Mouse (Mus musculus) mature B cell (primary cell): ENCODE results near the gene Cope.

Source experiments
- in situ Hi-C: fragments of 300-500 bp; cut with MboI; formaldehyde crosslinking; loops from 2 replicates; pipeline ENCODE4 v1.14.3; 2019

Cope gene

DNA sequence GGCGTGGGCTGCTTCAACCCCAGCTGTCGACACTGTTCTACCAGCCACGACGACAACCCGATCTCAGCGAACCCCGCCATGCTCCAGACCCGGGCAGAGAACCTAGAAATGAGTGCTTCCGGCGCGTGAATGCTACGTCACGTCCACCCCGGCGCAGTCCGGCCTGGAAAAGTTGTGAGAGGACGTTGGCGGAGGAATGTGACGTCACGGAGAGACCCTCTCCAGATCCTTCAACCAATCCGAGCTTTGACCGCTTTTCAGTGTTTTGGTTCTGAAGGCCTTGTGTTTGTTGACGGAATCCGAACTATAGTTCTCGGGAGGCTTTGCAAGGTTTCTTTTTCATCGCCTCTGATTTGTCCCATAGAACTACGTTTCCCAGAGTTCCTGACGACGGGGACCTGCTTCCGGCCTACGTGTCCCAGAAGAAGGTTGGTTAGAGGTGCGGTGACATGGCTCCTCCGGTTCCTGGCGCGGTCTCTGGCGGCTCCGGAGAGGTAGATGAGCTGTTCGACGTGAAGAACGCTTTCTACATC lies at the start of gene Cope, which contains the start of gene Ddx49:
TSS of gene Cope (plus strand) at position 161 of the 533 bp plus-strand sequence.
TSS of gene Ddx49 (minus strand) at position 132 of the 533 bp plus-strand sequence.
- in situ Hi-C loops: no loop called here

DNA sequence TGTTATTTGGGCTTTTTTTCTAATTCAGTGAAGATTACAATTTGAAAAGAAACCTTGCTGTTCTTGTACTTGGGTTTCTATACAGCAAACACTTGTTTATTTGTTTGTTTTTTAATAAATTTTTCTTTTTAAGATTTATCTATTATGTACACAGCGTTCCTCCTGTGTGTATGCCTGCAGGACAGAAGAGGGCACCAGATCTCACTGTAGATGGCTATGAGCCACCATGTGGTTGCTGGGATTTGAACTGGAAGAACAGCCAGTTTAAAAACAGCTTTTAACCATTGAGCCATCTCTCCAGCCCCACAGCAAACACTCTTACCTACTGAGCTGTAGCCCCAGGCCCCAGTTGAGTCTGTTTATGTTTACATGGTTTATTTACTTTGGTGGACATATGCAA lies 47.7 kb upstream of the Cope start:
- in situ Hi-C loops: no loop called here

DNA sequence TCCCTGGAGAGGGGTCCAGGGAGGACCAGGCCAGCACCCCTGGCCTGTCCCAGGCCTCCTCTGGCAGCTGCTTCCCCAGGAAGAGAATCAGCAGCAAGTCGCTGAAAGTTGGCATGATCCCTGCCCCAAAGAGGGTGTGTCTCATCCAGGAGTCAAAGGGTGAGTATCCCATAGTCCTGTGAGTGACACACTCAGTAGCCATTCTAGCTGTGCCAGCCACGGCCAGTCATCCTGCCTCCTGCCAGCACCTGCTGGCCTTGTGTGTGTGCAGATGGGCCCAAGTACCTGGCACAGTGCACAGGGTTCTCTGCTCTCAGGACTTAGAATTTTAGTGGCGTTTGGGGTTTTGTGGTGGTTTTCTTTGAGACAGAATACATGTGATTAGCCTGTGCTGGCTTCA lies 44.9 kb upstream of the Cope start:
- in situ Hi-C loops: no loop called here

DNA sequence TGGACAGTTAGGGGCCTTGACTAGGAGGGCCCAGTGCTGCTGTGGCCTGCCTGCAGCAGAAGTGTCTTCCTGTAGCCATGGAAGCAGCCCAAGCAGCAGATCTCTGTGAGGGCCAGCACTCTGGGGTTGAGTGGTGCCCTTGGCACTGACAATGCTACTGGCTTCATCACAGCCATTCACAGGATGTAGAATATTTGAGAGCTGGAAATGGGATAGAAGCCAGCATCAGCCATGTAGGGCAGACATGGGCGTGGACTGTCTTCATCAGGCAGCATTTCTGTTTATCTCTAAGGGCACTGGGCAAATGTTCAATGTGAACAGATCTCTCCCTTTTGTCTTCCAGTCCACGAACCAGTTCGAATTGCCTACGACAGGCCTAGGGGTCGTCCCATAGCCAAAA lies 43.7 kb upstream of the Cope start:
- in situ Hi-C loops: no loop called here

DNA sequence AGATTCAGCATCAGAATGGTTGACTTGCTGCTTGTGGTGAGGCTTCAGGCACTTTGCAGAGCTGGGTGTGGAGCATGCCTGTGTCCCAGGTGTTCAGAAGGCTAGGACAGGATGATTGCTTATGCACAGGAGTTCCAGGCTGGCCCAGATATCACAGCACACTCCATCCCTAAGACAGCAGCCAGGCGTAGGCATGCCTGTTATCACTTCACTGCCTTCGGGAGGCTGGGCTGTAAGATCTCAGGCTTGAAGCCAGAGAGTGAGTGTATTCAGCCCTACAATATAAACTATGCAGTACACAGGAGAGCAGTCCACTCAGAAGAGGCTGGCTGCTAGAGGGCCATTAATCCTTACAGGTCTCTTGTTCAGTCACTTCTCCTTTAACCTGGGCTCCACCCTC lies 43.3 kb upstream of the Cope start:
- in situ Hi-C loops: no loop called here

DNA sequence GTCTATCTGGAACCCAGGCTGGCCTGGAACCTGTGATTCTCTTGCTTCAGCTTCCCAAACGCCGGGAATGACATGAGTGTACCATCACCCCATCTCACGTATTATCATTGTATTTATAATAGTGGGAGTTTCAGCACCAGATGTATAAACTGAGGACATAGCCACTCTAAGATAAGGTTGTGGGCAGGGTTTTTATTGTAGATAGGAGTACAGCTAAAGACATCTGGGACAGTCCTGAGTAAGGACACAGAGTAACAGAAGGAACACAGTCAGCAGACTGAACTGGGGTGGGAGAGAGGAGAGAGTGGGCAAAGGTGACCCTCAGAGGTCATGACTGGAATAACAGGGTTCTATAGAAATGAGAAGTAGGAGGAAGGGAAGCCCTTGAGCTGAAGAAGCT lies 34.6 kb upstream of the Cope start:
- in situ Hi-C loops: no loop called here

DNA sequence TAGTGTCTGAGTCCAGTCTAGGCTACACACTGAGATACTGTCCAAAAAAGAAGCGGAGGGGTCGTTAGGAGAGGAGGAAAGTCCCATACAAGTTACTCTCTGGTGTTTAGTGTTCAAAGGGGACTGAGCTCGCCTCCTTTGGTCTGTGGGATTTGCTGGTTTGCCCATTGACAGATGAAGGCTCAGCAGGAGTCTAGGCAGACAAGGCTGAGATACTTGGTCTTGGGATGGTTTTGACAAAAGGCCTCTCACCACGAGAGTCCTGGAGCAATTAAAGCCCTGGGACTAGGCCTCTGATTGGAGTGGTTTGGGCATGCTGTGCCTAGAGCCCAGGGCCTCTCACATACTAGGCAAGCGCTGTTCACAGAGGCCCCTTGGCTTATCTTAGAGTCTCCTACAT lies 34.0 kb upstream of the Cope start:
- in situ Hi-C loops: no loop called here

DNA sequence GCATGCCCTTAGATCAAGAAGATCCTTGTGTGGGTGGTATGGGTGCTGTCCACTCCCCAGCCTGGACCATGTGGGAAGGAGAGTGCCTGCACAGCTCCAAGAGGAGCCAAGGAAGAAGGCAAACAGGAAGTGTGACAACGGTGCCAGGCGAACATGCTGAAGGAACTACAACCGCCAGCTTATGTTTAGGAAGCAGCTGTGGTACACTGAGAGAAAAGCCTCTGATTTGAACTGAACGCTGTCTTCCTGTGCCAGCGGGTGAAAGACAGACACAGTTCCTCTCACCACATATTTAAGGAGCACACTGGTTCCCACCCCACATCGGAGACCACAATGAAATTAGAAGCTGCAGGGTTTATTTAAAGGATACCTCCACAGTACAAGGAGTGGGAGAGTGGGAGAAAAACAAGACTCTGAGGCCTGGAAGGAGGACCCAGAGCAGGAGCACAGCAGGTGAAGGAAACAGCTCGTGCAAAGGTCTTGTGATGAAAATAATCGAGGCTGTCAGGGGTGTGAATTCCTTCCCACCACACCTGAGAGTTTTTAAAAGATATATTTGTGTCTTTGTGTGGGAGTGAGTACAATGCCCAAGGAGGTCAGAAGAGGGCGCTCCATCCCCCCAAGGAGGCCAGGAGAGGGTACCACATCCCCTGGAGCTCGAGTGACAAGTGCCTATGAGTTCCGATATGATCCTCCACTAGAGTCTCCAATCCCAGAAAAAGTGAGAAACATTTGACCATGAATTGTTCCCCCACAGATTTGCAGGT lies 33.3 kb upstream of the Cope start:
- in situ Hi-C loops: no loop called here

DNA sequence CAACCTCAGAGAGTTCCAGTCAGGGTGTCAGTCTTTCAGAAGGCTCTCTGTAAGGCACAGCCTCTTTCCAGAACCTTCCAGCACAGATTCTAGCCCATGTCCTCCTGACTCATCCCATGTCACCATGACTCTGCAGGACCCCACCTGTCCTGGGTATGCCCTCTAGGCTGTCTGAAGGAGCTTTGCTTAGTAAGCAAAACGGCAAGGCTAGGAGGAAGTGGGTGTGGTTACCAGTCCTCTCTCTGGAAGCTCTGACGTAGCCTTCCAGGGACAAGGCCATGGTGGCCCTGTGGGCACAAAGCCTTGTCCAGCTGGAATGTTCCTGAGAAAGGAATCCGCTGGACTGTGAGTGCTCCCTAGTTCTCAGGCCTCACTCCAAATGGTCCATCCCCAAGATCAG lies 29.4 kb upstream of the Cope start:
- in situ Hi-C loops: no loop called here

DNA sequence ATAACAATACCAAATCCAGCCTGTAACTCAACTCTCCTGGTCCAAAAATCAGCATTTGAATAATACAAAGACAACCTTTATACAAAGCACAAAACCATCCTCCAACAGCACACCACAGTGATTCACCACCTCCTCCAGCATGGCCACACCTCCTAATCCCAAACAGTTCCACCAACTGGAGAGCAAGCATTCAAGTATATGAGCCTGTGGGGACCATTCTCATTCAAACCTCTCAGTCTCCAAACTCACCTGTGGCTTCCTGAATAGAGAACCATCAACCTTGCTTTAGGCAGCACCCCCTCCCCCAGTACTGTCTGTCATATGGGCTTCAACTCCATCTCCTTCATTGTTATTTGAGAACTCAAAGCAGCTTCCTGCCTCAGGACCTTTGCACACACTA lies 28.0 kb upstream of the Cope start:
- in situ Hi-C loops: no loop called here

DNA sequence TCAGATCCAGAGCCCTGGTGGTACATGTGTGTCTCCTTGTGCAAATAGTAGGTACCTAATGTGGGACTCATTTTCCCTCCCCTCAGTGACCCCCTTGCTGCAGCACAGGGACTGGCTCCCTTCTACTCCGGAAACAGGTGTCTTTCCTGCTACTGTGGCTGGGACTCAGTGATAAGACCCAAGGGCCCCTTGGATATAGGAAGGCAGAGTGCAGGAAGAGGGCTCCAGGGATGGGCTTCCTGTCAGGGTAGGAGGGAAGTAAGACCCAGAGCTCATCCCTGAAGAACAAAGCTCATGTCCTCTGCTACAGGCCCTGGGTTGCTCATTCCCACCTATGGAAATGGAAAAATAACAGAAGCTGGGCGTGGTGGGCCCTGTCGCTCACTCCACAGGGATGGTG lies 25.8 kb upstream of the Cope start:
- in situ Hi-C loops: no loop called here

DNA sequence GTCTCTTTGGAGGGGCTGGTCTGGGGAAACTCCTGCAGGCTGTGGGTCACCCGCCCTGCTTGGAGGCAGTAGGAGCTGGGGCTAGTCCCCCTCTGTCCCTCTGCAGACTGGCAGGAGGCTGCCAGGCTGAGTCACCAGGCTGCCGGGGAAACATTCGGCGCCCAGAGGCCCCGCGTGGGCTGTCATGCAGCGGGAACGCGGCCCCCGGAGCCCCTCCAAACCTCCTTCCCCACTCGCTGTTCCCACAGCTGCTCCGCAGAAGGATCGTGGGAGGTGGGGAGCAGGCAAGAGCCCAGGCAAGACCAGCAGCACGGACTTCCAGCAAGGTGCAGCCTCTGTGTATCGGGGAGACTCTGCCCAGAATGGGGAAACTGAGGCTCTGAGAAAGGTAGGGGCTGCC lies 24.1 kb upstream of the Cope start:
- in situ Hi-C loops: no loop called here

DNA sequence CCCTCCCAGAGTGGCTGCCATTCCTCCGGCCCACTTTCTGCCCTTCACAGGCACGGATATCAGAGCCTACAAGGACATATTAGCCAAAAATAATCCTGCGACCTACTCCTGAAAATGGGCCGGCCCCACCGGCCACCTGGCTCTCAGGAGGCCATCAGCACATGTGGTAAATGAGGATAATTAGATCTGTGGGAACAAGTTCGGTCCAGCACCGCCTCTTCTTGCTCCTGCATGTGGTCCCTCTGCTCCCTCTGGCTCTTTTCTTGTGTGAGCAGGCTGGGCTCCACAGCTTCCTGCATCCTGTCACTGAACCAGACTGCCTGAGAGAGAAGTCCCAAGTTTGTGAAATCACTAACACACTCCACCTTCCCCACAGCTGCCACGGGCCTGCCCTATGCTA lies 23.1 kb upstream of the Cope start:
- in situ Hi-C loops: no loop called here

DNA sequence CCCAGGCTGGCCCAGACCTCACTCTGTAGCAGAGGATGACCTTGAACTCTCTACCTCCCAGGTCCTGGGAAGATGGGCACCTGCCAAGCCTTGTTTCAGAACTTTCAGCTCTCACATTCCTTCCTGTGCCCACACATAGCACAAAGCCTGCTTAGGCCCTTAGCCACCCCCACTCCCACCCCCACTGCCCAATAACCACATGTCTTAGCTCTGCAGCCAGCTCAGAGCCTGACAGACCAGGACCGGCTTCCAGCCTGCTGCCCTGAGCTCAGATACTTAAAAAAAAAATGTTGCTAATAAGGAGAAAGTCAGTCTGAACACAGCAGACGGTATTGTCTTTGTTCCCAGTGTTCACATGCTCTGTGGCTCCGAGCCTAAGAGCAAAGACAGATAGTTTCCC lies 21.3 kb upstream of the Cope start:
- in situ Hi-C loops: no loop called here

DNA sequence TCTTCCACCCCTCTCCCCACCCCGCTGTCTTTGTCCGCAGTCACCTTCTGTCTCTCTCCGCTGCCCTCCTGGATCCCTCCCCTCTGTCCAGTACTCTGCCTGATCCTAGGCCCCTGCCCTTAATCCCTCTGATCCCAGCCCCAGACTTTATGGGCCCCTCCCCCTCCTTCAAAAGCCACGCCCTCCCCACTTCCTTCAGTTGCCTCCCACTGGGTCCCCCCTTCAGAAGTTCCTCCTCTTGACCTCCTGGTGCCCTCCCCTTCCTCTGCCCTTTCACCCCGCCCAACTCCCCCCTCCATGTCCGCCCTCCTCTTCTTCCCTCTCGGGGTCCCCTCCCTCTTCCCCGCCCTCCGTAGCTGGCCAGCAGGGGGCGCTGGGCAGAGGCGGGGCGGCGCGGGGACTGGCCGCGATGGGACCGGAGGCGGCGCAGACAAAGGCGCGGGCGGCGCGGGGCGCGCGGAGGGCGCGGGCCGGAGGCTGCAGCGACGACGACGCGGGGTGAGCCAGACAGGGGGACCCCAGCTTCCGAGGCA lies 19.6 kb upstream of the Cope start, which contains the start of gene Homer3:
TSS of gene Homer3 (plus strand) at position 225 of the 533 bp plus-strand sequence.
- in situ Hi-C loops: no loop called here

DNA sequence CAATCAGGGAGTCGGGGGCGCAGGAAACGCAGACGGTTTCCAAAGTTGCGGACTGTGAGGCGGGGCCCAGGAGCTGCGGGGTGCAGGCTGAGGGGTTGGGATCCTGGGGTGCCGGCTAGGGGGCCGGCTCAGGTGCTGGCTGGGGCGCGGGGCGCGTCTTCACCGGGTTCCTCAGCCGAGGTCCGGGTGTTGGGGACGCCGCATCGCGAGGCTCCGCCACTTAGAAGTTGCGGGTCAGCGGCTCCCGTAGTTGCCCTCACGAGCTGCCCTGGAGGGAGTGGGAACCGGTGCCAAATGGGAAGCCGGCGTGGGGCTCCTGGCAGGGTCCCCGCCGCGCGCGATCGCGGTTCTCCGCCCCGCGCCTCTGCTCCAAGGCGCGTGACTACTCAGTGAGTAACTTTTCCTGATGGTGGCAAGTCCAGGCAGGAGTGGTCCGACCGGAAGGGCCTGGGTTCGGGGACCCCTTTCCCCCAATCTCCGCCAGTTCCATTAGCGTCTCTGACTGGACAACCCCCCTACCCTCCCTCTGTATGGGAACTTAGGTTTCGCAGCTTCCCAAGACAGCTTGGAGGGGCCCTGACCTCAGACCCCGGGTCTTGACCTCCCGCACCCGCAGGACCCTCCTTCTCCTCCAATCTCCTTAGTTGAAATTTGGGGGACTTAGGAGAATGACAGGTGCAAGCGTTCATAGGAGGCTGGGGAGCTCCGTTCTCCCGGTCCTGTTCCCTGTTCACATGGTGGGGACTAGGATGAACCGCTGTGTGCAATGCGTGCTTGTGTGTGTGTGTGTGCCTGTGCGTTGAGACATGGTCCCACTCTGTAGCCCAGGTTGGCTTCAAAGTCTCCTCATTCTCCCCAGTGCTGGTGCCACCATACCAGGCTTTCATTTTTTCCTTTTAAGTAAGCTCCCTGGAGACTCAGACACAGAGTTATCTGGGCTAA lies 18.9 kb upstream of the Cope start:
- in situ Hi-C loops: no loop called here

DNA sequence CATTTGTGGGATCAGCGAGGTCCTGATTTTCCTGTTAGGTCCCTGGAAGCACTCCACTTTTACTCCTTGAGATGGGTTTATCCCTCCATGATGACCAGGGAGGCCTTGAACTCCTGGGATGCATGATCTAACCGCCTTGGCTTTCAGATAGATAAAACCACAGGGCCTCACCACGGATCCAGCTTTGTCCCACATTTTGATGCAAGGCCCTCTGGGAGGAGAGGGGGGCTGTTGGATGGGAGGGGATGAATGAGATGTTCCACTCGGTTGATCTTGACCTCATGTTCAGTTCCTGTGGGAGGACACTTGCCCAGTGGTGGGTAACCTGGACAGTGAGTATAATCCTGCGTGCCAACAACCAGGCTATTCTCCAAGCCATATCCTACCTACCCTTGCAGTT lies 17.9 kb upstream of the Cope start:
- in situ Hi-C loops: no loop called here

DNA sequence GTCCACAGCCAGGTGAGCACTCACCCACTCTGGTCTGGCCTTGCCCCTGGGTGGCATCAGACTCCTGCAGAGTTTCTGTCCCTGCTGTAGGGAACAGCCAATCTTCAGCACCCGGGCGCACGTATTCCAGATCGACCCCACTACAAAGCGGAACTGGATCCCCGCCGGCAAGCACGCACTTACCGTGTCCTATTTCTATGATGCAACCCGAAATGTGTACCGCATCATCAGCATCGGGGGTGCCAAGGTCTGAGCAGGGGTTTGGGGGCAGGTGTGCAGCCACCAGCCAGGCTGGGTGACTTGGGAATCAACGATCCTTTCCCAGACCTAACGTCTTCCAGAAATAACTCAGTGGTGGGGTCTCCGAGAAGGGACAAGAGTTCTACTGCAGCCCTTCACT lies 17.0 kb upstream of the Cope start:
- in situ Hi-C loops: no loop called here

DNA sequence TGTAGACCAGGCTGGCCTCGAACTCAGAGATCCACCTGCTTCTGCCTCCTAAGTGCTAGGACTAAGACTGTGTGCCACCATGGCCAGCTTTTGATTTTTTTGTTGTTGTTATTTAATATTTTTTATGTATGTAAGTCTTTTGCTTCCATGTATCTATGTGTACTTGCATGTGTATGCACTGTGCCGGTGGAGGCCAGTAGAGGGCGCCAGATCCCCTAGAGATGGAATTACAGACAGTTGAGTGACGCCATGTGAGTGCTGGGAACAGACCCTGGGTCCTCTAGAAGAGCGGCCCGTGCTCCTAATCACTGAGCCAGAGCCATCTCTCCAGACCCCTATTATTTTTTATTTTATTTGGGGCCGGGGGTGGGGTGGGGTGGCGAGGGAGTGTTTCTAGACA lies 15.6 kb upstream of the Cope start:
- in situ Hi-C loops: no loop called here

DNA sequence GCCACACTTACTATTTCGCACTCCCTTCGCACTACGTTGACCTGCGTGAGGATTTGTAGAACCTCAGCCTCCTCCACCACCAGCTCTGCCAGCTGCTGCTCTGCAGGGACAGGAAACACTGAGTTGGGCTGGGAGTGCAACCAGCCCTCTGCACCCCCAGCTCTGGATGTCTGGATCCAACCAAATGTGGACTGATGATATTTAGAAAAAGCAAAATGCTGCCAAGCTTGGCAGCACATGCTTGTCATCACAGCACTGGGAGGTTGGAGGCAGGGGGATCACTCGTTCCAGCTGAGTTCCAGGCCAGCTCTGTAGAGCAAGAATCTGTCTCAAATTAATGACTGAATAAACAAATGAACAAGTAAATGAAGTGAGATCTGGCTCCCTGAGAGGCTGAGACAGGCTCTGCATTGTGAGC lies 8.3 kb upstream of the Cope start:
- in situ Hi-C loops: no loop called here

DNA sequence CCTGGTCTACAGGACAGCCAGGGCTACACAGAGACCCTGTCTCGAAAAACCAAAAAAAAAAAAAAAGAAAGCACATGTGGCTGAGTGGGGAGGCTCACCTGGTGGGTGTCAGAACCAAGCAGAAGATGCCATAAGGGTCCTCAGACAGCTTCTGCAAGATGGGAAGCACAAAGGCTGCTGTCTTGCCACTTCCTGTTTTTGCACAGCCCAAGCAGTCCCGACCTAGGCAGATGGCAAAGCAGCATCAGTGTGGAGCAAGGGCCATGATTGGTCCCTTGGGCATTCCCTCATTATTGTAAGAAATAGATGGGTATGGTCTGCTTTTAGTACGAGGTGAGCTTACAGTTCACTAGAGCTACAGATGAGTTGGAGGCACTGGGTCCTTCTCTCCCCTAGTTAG lies 1.4 kb upstream of the Cope start:
- in situ Hi-C loops: no loop called here

DNA sequence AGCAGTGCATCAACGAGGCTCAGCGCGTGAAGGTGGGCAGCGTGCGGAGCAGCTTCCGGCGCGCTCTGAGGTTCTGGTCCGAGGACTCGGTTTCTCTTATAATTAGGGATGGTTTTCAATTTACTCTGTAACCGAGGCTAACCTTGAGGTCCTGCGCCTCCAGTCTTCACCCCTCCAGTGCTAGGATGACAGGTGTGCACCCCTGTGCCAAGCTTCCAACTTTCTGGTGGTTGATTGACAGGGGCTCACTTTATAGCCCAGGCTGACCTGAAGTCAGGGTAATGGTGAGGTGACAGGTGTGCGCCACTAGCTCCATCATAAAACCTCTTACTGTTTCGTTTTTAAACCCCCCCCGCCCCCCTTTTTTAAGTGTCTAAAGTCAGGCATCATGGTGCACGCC lies 583 bp downstream of the Cope start:
- in situ Hi-C loops: no loop called here

DNA sequence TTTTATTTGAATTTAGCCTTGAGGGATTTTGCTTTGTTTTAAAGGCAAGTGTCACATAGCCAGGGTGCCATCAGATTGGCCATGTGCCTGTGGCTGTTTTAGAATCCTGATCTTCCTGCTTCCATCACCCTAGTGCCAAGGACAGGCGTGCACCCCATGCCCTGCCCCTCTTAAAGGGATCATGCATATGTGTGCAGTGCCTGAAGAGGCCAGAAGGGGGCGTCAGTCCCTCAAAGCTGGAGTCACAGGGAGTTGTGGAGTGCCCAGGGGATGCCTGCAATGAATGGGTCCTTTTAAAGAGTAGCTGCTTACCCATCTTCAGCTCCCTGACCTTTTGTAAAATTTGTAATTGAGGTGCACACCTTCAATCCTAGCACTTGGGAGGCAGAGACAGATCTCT lies 7.0 kb downstream of the Cope start:
- in situ Hi-C loops: no loop called here
